Mouse (Mus musculus) kidney, adult 11 months (tissue): Measurements from ENCODE around the gene Susd6.
"Not testable (repeated sequence)": the region's sequence is repeated elsewhere in the genome, so short reads cannot be mapped to it uniquely, and the experiment has no call there.

Experiments used
- DNase-seq: peaks from one replicate; pipeline ENCODE4 v3.0.0; 2022

The Susd6 gene

DNA sequence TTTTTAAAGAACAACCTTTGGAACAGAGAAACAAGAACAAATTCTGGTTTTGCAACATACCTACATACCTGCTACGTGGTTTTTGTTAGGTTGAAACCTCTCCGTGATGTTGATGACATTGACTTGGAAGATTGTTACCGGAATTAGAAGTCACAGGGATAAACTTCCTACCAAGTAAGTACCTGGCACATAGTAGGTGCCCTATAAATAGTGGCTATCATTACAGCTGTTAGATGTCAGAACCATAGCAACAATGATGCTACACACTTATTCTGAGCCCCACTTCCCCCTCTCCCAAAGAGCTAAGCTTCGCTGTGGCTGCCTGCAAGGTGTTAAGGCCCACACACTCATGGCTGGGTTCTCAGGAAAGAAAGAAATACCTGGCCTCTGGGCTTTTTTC is 4.7 kb upstream of the Susd6 start:
- DNase-seq = no peak

- DNase-seq = no peak
Measured at GRCm38 (mm10) chr12:80786591-80786990, 3.7 kb upstream of the Susd6 start.

DNA sequence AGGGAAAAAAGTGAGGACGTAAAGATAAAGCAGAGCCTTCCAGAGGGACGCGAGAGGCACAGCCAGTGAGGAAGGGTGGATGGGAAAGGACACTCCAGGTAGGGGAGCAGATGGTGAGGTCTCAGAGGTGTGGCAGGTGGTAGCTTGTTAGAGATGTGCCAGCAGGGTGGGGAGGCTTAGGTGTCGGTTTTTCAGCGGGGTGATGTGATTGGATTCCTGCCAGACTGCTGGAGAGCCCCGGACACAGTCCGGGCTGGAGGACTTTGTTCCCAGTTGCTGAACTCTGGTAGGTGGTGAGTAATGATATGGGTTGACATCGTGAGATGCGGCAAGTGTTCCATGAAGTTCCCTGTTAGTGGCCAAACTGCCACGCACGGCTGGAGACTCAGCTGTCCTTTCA is 2.7 kb upstream of the Susd6 start:
- DNase-seq = peak; percentile 81

DNA sequence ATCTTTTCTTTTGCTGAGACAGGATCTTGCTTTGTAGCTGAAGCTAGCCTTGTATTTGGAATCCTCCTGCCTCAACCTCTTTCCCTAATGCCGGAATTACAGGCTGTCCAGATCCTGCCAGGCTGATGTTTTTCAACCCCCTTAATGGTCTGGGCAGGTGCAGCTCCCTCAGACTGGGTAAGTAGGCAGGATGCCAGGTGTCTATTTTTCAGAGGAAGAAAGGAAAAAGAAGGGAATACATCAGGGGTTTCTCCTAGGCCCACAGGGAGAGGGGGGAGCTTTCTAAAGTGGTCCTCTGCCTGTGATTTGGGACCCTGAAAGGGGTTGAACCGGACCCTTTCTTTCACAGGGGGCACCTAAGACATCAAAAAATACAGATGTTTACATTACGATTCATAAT is 2.1 kb upstream of the Susd6 start:
- no peak for DNase-seq

DNA sequence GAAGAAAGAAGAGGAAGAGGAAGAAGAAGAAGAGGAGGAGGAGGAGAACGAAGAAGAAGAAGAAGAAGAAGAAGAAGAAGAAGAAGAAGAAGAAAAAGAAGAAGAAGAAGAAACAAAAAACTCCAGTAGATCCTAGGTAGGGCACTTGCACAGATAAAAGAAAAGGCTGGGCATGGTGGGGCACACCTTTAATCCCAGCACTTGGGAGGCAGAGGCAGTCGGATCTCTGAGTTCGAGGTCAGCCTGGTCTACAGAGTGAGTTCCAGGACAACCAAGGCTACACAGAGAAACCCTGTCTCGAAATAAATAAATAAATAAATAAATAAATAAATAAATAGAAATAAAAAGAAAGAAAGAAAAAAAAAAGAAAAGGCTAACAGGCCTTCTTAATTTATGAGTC is 1.0 kb upstream of the Susd6 start:
- not testable (repeated sequence) for DNase-seq

DNA sequence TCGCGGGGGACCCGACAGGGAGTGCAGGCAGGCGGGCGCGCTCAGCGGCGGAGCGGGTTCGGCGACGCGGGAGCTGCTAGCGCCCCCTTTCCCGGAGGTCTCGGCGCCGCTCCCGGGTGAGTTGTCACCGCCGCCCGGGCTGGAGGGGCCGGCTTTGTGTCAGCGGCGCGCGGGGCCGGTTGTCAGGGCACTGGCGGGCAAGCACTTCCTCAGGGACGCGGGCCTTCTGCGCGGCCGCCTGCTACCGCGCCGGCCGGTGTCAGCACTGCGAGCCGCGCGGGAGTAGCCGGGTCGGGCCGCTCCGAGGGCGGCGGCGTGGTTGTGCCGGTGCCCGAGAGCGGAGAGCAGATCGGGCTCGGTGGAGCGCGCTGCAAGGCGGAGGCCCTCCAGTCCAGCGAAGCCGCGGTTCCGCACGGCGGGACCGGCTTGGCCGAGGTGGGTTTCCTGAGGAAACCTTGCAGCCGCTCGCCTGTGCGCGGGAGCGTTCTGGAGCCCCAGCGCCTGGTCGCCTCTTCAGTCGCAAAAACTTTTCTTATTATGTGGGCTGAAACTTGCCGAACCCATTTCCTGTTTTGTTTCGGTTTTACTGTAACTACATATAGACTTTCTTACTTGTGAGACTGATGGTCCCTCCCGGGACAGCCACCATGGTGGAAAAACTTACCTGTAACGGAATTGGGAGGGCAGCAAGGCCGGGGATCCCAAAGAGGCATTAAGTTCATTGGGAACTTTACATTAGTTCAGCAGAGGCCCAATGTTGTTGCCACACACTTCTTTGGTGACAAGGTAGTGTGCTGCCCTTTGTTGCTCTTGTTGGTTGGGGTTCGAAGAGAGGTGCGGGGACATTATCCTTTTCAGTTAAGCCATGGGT is 625 bp downstream of the Susd6 start:
- peak; percentile 34 for DNase-seq

DNA sequence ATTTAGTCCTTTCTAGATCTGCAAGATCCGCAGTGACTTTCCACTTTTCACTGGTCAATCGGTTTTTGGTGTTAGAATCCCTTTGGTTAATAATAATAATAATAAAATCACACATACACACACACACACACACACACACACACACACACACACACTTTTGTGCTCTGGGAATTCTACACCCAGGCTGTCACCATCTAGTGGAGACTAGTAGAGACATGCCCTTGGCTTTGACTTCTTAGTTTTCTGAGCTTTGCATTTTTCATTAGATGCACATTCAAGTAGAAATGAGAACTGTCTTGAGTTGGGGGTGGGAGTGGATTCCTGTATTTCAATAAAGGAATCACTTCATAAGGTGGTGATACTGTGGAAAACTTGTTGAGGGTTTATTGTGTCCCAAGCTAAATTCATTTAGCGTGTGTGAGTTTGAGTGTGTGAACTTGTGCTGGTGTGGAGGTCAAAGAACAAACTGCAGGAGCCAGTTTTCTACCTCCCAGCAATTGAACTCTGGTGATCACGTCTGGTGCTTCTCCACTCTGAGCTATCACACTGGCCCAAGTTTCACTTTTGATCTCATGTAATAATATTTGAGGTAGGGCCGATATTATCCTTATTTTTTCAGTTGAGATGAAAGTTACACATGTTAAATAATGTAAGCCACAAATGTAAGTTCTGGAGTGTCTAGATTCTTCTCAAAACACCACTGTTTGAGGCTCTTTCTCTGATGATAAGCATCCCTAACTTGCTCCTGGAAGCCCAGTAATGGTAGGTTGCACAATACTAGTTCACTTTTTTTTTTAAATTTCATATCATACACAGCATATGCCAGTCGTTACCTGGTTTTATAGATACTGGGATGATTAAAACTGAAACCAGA is 1.5 kb downstream of the Susd6 start:
- DNase-seq = peak; percentile 57

GRCm38 (mm10) chr12:80792867-80793266 is 2.6 kb downstream of the Susd6 start:
- peak; percentile 64 for DNase-seq

- peak; percentile 49 for DNase-seq
Measured at GRCm38 (mm10) chr12:80793535-80793934, 3.2 kb downstream of the Susd6 start.

GRCm38 (mm10) chr12:80794522-80794921 is 4.2 kb downstream of the Susd6 start:
- no peak for DNase-seq

DNA sequence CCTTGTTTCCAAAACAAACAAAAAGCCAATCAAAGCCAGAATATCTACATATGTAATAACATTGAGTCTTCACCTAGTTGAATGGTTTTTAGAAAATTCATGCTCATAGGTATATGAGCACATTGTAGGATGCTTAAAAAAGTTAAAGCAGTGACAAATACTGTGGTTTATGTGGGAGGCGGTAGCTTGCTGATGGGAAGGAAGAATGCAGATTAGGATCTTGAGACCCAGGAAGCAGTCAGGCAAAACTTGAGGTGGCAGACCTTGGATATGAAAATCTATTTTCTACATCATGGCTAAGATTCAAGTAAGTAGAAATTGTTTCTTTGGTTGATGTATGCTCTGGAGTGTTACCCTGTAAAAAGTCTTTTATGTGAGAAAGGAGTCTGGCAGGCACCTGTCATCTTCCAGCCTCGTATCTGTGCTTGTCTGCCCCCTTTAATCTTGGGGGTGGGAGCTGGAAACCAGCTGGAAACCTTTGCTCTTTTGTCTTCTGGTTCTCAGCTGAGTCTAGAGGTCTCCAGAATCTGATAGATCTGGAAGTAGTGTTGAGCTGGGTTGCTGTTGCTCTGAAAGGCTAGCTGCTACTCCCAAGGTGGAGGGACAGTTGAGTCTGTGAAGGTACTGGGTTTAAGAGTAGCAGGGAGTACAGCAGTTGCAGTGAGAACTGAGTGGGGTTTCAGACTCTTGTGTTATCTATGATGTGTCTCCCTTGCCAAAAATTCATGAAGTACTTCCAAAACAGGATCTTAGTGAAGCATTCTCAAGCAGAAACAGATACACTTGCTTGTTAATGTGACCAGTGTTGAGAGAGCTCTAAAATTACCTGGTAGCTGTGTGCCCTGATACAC is 4.8 kb downstream of the Susd6 start:
- DNase-seq = no peak

DNA sequence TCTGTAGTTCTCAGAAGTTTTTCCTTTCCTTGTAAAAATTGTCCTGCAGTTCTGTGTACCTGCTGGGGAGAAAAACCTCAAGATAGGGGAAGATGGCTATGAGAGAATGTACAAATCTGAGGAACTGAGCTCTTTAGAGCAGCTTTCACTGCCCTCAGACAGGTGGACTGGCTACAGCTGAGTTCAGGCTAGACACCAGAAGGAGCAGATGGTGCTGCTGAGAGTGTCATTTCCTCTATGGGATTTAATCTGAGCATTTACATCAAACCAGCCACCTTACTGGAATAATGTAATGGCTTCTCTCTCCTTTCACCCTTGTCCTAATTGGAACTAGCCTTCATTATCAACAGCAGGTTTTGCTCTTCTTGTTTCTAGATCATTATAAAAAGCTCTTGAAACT is 8.0 kb downstream of the Susd6 start:
- no peak for DNase-seq

DNA sequence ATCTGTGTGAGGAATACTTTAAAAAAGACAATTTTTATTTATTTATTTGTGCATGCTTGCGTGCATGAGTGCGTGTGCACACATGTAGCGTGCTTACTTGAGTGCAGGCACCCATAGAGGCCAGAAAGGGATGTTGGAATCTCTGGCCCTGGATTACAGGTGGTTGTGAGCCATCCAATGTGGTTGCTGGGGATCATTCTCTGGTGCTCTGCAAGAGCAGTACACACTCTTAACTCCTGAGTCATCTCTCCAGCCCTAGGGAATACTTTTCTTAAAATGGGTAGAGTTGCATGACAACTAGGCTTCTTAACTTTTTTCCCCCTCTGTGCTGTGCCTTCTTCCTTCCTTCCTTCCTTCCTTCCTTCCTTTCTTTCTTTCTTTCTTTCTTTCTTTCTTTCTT is 9.8 kb downstream of the Susd6 start:
- DNase-seq = no peak

DNA sequence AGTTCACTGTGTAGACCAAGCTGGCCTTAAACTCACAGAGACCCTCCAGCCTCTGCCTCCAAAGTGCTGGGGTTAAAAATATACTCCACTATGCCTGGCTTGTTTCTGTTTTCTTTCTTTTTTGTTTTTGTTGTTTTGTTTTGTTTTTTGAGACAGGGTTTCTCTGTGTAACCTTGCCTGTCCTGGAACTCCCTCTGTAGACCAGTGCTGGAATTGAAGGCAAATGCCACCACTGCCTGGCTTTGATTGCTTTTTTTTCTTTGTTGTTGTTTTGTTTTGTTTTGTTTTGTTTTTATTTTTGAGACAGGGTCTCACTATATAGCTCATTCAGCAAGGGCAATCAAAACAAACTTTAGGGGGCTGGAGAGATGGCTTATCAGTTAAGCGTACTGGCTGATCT is 11.1 kb downstream of the Susd6 start:
- DNase-seq = no peak

DNA sequence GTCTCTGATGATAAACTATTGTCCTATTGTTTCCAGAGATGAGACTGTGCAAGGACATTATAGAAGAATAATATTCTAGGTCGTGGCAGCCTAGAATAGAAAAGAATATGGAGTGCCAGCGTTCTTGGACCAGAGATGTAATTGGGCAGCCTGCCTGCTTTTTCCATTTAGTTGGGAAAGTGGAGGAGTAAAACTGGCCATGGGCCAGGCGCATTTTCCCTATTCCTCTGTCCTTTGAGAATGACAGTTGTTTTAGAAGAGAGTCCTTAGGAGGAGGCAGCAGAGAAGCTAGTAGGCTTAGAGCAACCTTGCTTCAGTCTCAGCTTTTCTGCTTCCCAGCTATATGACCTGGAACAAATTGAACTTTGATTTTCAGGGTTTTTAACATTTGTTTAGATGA is 13.6 kb downstream of the Susd6 start:
- DNase-seq = no peak

GRCm38 (mm10) chr12:80804861-80805428 is 14.6 kb downstream of the Susd6 start:
- DNase-seq = no peak

DNA sequence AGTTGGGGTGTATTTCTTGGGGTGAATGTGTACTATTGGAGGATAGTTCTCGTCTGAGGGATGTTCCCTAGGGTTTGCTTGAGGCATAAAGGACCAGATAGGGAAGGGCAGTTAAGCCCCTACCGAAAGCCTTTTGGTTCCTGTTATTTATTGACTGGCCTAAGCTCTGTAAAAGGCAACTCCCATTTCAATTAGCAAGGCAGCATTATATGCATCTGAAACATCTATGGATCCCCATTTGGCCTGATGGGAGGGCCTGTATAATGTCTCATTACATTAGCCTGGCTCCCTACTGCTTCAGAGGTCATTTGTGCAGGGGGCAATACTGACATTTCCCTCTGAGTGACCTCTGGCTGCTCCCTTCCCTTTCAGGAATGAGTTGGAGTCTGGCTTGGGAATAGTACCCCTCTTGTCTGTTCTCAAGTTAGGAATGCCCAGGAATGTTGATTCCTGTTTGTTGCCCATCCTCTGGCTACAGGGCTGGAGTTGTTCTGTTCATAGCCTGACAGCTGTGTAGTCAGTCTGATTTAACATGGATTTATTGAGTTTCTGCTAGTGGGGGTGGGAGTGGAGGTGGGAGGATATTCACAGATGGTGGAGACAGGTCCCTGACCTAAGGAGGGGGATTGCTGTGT is 17.3 kb downstream of the Susd6 start:
- no peak for DNase-seq

GRCm38 (mm10) chr12:80810005-80810404 is 19.7 kb downstream of the Susd6 start:
- DNase-seq = no peak

DNA sequence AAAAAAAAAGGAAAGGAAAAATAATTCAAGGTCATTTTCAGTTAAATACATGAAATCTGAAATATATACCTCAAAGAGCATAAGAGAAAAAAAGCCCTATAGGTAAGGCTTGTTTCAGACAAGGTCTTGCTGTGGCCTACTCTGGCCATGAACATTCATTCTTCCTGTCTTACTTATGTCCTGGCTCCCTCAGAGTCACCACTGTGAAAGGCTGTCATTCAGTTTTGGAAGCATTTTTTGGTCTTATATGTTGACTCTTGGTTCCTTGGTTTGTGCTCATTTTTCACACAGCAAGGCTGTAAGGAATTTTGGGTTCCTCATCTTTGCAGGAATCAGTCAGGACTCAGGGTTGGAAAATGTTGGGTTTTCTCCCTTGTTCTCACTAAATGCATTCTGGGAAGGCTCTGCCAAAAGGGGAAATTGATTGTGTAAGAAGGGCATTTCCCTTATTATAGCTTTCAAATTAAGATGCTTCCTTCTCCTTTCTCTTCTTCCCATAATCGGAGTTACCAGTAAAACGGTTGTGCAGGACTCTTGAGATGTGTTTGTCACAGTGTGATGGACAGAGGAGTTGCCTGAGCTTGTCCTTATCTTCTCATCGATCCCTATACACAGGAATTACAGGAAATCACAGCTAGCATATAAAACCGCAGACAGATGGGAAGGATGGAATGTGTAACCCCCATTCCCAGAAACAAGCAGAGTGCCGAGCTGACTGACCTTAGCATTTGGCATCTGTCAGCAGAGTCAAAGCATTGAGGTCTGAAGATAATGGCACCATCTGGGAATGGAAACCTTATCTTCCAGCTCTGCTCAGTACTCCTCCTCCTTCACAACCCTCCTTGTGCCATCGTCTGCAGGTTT is 21.6 kb downstream of the Susd6 start:
- DNase-seq = no peak

DNA sequence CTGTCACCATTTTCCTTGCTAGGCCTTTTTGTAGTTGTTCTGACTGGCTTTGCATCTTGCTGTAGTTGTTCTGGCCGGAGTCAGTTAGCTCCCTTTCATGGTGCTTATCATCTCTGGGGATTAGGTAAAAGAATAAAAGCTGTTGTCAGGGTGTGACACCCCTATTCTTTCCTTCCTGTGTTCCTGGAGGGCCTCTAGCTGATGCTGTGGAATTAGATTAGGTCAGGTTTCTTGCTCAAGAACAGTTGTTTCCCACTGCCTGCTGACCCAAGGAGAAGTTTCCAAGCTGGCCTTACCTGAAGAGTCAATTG is 22.2 kb downstream of the Susd6 start:
- no peak for DNase-seq

GRCm38 (mm10) chr12:80813456-80813855 is 23.1 kb downstream of the Susd6 start:
- no peak for DNase-seq
